Mouse (Mus musculus) G1E-ER4 (cell line): ENCODE results near the gene Fahd2a. TPM values are rescaled to one million over a fixed set of nuclear protein-coding genes. Genes with fewer than 3 reads are reported as not detected.

ENCODE experiments used
- GATA1 ChIP-seq: IDR thresholded peaks from one replicate; pipeline ENCODE4 v1.8.0; 2012; ENCODE audit warnings: low read length, inconsistent platforms
- polyA plus RNA-seq: library from polyadenylated mRNA; stranded (reverse); fragments of >175 nt; gene quantifications from 2 replicates; pipeline ENCODE4 v1.2.3, GENCODE M21; 2012

Fahd2a gene
- 24.6 and 29.6 TPM in 2 replicates for polyA plus RNA-seq

DNA sequence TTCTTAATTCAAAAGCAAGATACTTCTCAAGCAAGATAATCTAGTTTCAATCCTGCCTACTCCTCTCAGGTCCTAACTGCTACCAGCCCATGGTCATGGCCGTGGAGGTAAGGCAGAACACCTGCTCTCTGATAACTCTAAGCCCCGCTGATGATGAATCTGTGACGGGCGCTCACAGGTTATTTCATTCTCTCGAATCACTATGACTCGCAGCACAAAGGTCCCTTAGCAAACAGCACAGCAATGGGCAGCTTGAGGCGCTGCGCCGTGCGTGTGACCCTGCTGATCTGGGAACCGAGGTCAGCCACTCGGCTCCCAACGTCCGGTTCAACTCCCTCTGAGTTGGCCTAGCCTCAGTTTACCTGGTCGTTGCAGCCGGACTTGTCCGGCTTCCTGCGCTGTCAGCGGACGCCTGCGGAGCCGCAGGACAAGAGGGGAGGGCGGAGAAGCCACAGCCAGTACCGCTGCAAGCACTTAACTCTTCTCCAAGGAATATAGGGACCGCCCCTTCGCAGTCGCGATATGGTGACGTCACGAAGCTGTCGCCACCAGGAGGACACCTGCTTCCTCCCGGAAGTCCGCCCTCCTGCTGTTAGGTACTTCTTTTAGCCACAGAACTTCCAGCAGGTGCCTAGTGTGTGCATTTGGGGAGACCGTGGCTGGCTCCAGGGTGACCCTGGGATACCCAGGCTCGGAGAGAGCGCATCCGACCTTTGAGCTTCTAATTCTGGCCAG lies at the start of gene Fahd2a:
Fahd2a (minus strand) TSS at position 511 of the 735 bp plus-strand sequence.
- TF ChIP-seq GATA1: no peak

DNA sequence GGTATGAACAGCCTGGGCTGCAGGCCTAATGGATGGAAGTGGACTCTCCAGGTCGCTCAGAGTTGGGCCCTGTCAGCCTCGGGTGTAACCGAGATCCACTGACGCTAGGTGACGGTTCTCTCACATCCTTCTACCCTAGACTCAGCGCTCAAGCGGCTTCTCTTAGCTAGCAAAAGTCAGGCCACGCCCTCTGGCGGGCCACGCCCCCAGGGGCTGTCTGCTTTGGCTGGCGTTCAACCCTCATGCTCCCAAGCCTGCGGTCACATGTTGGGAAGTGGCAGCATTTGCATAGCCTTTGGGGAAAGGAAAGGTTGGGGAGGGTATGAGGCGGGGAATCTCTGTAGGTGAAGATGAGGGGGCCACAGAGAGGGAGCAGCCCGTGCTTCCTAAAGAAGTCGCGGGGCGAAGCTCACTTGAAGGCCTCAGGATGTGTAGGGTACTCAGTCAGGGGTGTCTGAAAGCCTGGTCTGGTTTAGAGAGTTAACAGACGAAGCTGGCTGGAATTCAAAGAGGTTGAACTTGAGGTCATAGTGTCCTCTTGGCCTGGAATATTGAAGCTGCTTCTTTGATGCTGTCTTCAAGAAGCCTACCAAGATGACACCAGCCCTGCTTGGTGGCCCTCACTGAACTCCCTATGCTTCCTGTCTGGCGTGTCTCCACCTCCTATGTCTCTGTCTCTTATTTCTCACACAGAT lies 40.3 kb upstream of the Fahd2a start:
- TF ChIP-seq GATA1: no peak

GRCm38 (mm10) chr2:127483001-127483400 lies 38.6 kb upstream of the Fahd2a start:
- TF ChIP-seq GATA1: no peak

DNA sequence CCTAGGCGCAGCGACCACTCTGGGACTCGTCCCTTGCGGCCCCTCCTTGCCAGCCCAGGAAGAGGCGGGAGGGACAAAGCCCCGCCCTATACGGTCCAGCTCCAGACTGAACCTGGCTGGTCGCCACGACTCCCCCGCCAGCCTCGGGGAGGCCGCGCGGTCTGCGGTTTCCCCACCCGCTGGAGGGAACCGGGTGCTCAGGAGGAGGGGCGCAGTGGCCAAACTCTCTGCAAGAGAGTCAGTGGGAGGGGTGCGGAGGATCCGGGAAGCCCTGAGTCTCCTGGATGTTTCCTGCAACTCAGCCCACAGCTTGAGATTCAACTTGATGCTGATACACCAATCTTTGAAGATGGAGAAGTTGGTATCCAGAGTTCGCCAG lies 38.2 kb upstream of the Fahd2a start:
- no peak for TF ChIP-seq GATA1

DNA sequence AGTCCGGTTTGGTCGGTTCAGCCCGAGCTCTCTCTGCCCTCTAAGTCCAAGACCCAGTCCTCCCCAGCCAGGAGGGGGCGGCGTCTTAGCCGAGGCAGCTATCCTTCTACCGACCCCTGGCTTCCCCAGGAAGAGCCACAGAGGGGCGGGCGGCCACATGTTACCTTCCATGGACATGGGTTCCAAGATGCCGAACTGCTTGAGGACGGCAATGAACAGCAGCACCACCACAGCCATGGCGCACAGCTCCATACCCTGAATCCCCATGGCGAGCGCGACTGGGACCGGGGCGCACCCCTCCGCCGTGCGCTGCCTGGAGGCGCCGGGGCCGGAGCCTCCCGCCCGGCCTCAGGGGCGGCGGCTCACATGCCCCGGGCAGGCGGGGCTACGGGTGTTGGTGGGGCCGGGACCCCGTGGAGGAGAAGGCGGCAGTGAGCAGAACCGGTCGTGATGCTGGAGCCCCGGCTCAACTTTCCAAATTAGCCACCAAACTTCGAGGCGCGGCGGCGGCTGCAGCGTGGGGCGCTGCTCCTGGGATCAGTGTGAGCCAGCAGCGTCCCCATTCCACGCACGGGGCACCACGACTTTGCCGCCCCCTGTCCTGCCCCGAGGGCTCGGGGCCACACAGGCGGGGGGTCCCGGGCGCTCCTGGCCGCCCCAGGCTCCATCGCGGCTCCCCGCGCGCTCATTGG lies 37.6 kb upstream of the Fahd2a start:
- TF ChIP-seq GATA1: no peak

DNA sequence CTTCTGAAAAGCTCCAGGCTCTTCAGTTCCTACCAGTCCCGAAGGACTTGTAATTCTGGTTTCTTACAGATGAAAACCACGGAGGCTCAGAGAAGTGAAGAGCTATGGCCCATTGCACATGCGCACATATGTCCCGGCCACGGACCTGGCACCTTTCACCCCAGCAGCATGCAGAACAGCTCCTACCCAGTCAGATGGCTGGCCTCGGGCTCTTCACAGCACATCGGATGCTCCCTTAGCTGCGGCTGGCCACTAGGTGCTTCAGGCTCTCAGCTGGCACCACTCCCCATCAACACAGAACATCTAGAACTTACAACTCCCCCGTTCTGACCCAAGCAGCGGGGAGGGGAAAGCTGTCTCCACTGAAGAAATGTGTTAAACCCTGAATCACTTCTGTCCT lies 35.4 kb upstream of the Fahd2a start:
- no peak for TF ChIP-seq GATA1

- TF ChIP-seq GATA1: no peak
Measured at GRCm38 (mm10) chr2:127479210-127479609, 34.8 kb upstream of the Fahd2a start.

- TF ChIP-seq GATA1: no peak
Measured at GRCm38 (mm10) chr2:127472279-127472678, 27.9 kb upstream of the Fahd2a start.

- TF ChIP-seq GATA1: no peak
Measured at GRCm38 (mm10) chr2:127471281-127471680, 26.9 kb upstream of the Fahd2a start.

- no peak for TF ChIP-seq GATA1
Measured at GRCm38 (mm10) chr2:127470661-127471060, 26.3 kb upstream of the Fahd2a start.

- no peak for TF ChIP-seq GATA1
Measured at GRCm38 (mm10) chr2:127470183-127470582, 25.8 kb upstream of the Fahd2a start.

- no peak for TF ChIP-seq GATA1
Measured at GRCm38 (mm10) chr2:127462314-127462713, 17.9 kb upstream of the Fahd2a start.

GRCm38 (mm10) chr2:127461351-127461750 lies 17.0 kb upstream of the Fahd2a start:
- TF ChIP-seq GATA1: no peak

- TF ChIP-seq GATA1: no peak
Measured at GRCm38 (mm10) chr2:127459341-127459740, 15.0 kb upstream of the Fahd2a start.

DNA sequence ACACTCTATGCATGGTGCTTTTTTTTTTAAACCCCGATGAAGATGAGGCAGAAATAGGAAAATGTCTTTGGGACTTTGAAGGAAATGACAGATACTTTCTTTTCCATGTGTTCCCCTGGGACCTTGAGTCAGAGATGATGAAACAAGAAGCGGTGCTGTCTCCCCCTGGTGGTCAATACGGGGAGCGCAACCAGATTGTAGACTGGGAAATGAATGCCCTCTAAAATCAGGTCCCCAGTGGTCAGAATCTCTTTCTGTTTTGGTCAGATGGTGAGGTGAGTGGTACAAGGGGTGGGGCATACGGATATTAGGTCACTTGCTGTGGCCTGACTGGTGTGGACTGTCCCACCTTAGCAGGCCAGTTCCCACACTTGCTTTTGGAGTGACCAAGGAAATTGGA lies 9.4 kb upstream of the Fahd2a start:
- TF ChIP-seq GATA1: no peak

DNA sequence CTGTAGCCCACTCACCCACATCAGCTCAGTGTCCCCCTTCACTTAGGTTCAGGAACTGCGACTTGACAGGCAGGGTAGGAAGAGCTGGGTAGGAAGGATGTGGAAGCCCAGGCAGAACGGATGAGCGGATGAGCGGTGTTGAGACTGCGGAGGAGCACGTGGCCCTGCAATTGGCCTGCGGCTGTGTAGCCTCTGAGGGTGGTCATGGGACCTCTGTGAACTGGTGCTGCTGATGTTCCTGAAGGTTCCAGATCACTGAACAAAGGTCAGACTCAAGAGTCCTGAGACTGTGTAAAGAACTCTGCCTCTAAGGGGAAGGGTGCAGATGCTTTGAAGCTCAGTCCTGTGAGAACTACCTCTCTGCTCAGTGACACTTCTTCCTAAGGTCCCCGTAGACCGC lies 8.8 kb upstream of the Fahd2a start:
- TF ChIP-seq GATA1: no peak

DNA sequence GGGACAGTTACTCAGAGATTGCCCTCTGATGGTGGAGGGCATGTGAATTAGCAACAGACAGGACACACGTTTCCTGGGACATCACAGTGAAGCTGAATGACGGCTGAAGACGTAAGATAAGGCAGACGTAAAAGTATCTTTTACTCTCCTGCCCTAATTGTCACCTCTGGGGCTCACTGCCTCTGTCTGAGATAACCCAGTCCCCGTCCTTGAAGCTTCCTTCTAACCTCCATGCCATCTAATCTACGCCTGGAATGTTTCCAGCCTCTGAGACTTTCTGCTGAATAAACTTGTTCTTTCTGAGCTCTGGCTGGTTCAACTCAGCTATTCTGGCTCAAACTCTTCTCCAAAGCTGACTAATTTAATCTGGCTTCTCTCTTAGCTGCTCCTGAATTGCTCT lies 7.4 kb upstream of the Fahd2a start:
- no peak for TF ChIP-seq GATA1

DNA sequence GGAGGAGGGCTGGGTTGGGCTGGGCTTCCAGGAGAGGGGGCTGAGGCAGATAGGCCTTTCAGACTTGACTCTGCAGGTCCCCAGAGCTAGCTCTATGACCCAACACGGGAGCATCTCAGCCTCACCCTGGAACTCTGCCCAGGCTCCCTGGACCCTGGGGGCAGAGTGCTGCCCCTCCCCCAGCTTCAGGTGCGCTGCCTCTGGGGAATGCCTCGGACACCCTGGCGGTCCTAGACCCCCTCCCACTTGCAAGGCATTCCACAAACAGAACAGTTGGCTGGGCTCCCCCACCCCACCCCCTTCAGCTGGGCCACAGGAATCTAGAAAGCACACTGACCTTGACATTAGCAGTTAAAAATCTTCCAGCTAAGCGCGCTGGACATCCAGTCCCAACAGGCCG lies 5.3 kb upstream of the Fahd2a start:
- TF ChIP-seq GATA1: no peak
